Mouse (Mus musculus) stomach, embryonic 16.5 days (tissue): ENCODE data around the gene Olfr248. TPM values are rescaled to one million over a fixed set of nuclear protein-coding genes. Genes with fewer than 3 reads are reported as not detected.

ENCODE experiments used
- ATAC-seq: fragments of 200-750 bp; cut with Nextera tagmentation; 2 replicates; pipeline ENCODE4 v1.8.0; 2017; ENCODE audit warnings: moderate number of reproducible peaks, moderate TSS enrichment; ENCODE audit not compliant: insufficient read depth, low FRiP score
- H3K27ac ChIP-seq: fragments of 300-500 bp; sonication (generic); 2 replicates; pipeline ENCODE4 v1.5.1; 2014; ENCODE audit warnings: low read length
- H3K27me3 ChIP-seq: fragments of 300-500 bp; sonication (generic); 2 replicates; pipeline ENCODE4 v1.6.1; 2014; ENCODE audit warnings: low read length, control low read depth, mixed read lengths; ENCODE audit not compliant: control insufficient read depth, insufficient read depth
- H3K36me3 ChIP-seq: fragments of 300-500 bp; sonication (generic); 2 replicates; pipeline ENCODE4 v1.6.1; 2014; ENCODE audit warnings: low read length; ENCODE audit not compliant: control insufficient read depth, insufficient read depth
- H3K4me1 ChIP-seq: fragments of 300-500 bp; sonication (generic); 2 replicates; pipeline ENCODE4 v1.6.1; 2014; ENCODE audit warnings: low read length, control low read depth, mixed read lengths; ENCODE audit not compliant: control insufficient read depth, insufficient read depth
- H3K4me2 ChIP-seq: fragments of 300-500 bp; sonication (generic); 2 replicates; pipeline ENCODE4 v1.6.1; 2014; ENCODE audit warnings: low read depth, low read length, mixed read lengths
- H3K4me3 ChIP-seq: fragments of 300-500 bp; sonication (generic); replicated peaks from 2 replicates; pipeline ENCODE4 v1.5.1; 2014; ENCODE audit warnings: mild to moderate bottlenecking, low read length
- H3K9ac ChIP-seq: fragments of 300-500 bp; sonication (generic); 2 replicates; pipeline ENCODE4 v1.6.1; 2014; ENCODE audit warnings: low read length
- H3K9me3 ChIP-seq: fragments of 300-500 bp; sonication (generic); replicated peaks from 2 replicates; pipeline ENCODE4 v1.6.1; 2016; ENCODE audit warnings: low read length, control low read depth; ENCODE audit not compliant: control insufficient read depth
- WGBS: fragments of 180-500 bp; shearing (Covaris S2); extraction: QIAGEN DNeasy Blood & Tissue Kit; methylation state at CpG from one replicate; pipeline ENCODE4 v1.1.7; 2014; 5-methylcytosine and 5-hydroxymethylcytosine counted together
- polyA plus RNA-seq: library from polyadenylated mRNA; unstranded; fragments of >200 nt; fragmentation: Nextera tagmentation; extraction: Ambion mirVana; gene quantifications from 2 replicates; pipeline ENCODE4 v1.2.1, GENCODE M21; 2015

The Olfr248 gene
- polyA plus RNA-seq, 1 experiment from 2014 or later = not detected

GRCm38 (mm10) chr1:174428407-174428806 is 37.6 kb downstream of the Olfr248 start:
- H3K9ac ChIP-seq = no peak overlapping the region
- ATAC-seq = no peak
- no peaks in the 10 kb centered on the region for H3K9me3 ChIP-seq
- H3K4me1 ChIP-seq = no peaks in the 10 kb centered on the region
- H3K4me2 ChIP-seq = no peak overlapping the region
- no peak overlapping the region for H3K4me3 ChIP-seq
- 88% methylated on average over 2 of the region's 2 CpGs for WGBS
- H3K27me3 ChIP-seq = no peaks in the 10 kb centered on the region
- no peak overlapping the region for H3K27ac ChIP-seq
- H3K36me3 ChIP-seq = no peaks in the 10 kb centered on the region

DNA sequence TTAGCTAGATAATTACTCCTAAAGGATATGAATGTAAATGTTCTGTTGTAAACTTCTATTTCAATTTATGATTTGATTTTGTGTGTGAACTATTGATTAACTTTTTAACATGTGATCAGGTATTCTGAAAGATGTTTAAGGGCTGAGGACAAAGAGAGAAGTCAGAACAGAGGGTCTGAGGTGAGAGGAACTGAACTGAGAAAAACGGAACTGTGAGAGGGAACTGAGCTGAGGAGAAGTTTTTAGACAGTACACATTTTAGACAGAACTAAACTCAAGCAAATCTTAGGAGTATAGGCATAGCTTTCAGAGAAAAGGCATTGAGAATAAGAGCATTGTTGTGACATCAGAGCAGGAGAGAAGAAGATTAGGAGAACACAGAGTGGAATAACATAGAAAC is 43.3 kb downstream of the Olfr248 start:
- Histone ChIP-seq H3K4me2 (no peak overlapping the region), H3K4me1 (no peaks in the 10 kb centered on the region), H3K9ac (no peak overlapping the region), H3K9me3 (no peaks in the 10 kb centered on the region), H3K27me3 (no peaks in the 10 kb centered on the region), H3K27ac (no peak overlapping the region), H3K36me3 (no peaks in the 10 kb centered on the region), H3K4me3 (no peak overlapping the region)
- ATAC-seq = no peak
- WGBS = 35% methylated on average over 1 of the region's 1 CpGs

Other genes with a start within 250 kb of the Olfr248 start
- not detected in 2 replicates for gene Olfr420, start 235.4 kb upstream of the Olfr248 start, polyA plus RNA-seq
- 1.5 and 2.4 TPM in 2 replicates for gene Spta1, start 218.3 kb upstream of the Olfr248 start, polyA plus RNA-seq
- gene Olfr419, start 139.0 kb upstream of the Olfr248 start, polyA plus RNA-seq = not detected in 2 replicates
- gene Mptx1, start 60.5 kb upstream of the Olfr248 start, polyA plus RNA-seq = 0.50 and 1.3 TPM in 2 replicates
- gene Olfr417, start 25.9 kb upstream of the Olfr248 start, polyA plus RNA-seq = not detected in 2 replicates
- gene Olfr414, start 33.0 kb downstream of the Olfr248 start, polyA plus RNA-seq = 0.03 TPM in 1 of 2 replicates, not detected in the other
- not detected in 2 replicates for gene Olfr220, start 51.0 kb downstream of the Olfr248 start, polyA plus RNA-seq
- gene Fmn2, start 110.8 kb downstream of the Olfr248 start, polyA plus RNA-seq = 0.61 and 0.89 TPM in 2 replicates